Mouse (Mus musculus) thymus, adult 2 months (tissue): Measurements from ENCODE around the gene Gm20388.

Experiments
- CTCF ChIP-seq: fragments of 200-500 bp; IDR thresholded peaks from 2 replicates; pipeline ENCODE4 v1.5.1; 2012; ENCODE audit warnings: mild to moderate bottlenecking, control low read depth, low read length, moderate library complexity, borderline replicate concordance; ENCODE audit not compliant: control insufficient read depth, poor library complexity, insufficient read depth; ENCODE audit errors: extremely low read depth
- POLR2A ChIP-seq: fragments of 200-500 bp; IDR thresholded peaks from 2 replicates; pipeline ENCODE4 v1.6.1; 2012; ENCODE audit warnings: mild to moderate bottlenecking, low read length, control low read depth, moderate library complexity; ENCODE audit not compliant: control insufficient read depth, poor library complexity, insufficient read depth; ENCODE audit errors: extremely low read depth

DNA sequence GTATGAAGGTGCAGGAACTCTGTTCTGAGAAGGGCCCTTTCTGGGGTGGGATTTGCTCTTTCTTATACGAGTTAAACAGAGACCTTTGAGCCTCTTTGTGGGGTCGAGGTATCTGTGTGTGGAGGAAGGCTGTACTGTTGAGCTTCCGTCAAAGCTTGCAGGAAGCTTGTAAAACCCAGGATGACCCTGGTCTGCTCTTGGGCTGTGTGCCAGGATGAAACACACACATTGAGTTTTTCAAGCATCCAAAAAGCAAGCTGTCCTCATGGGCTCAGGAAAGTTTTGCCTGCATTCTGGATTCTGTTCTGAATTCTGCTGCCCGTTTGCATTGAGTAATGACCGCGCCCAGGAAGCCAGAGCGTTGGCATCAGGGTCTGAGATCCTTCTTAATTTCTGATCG is 4353.4 kb downstream of the Gm20388 start:
- TF ChIP-seq POLR2A (no peak), CTCF (no peak)
